Mouse (Mus musculus) olfactory bulb, adult 2 months (tissue): ENCODE results near the gene Tsku. TPM values are rescaled to one million over a fixed set of nuclear protein-coding genes. Genes with fewer than 3 reads are reported as not detected.

Experiments used
- H3K27ac ChIP-seq: fragments of 200-500 bp; 2 replicates; pipeline ENCODE4 v1.5.1; 2012; ENCODE audit warnings: low read depth, low read length; ENCODE audit not compliant: insufficient read depth
- H3K4me1 ChIP-seq: fragments of 200-500 bp; 2 replicates; pipeline ENCODE4 v1.6.1; 2012; ENCODE audit warnings: low read length; ENCODE audit not compliant: control insufficient read depth, insufficient read depth
- H3K4me3 ChIP-seq: fragments of 200-500 bp; 2 replicates; pipeline ENCODE4 v1.5.1; 2012; ENCODE audit warnings: mild to moderate bottlenecking, low read depth, low read length, moderate library complexity; ENCODE audit not compliant: insufficient read depth
- CTCF ChIP-seq: fragments of 200-500 bp; IDR thresholded peaks from 2 replicates; pipeline ENCODE4 v1.5.1; 2012; ENCODE audit warnings: low read depth, mild to moderate bottlenecking, low read length, moderate library complexity; ENCODE audit not compliant: insufficient read depth
- POLR2A ChIP-seq: fragments of 200-500 bp; IDR thresholded peaks from 2 replicates; pipeline ENCODE4 v1.6.1; 2012; ENCODE audit warnings: mild to moderate bottlenecking, low read depth, low read length, moderate library complexity; ENCODE audit not compliant: insufficient read depth
- WGBS: fragments of 180-500 bp; shearing (Covaris S2); methylation state at CpG from one replicate; pipeline ENCODE4 v1.1.7; 2018; 5-methylcytosine and 5-hydroxymethylcytosine counted together
- polyA plus RNA-seq: library from polyadenylated mRNA; stranded (reverse); fragments of >200 nt; gene quantifications from 2 replicates; pipeline ENCODE4 v1.2.4, GENCODE M21; 2012; ENCODE audit warnings: low replicate concordance; ENCODE audit not compliant: missing spikeins, insufficient read depth, insufficient read length

The Tsku gene
- polyA plus RNA-seq, 1 experiment, result not detected

DNA sequence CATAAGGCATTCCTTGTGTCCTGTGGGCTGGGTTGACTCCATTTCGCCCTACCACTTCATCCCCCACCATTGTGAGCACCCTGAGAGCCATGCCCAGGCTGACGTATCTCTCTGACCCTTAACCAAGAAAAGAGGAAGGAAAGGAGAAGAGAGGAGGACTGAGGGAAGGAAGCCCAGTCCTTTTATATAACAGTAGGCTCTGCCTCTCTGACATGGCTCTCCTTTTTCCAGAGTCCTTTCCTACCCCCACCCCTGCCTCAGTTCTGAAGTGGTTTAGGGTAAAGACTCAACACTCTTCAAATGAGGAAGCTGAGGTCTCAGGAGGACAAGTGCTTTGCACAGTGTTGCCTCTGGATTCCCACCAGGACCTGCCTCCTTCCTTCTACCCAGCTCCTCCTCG, 27.1 kb downstream of the Tsku start:
- no peak overlapping the region for H3K4me3 ChIP-seq
- no peak overlapping the region for H3K27ac ChIP-seq
- H3K4me1 ChIP-seq, result peaks cover 9% of the 10 kb centered on the region
- WGBS, result 95% methylated on average over 3 of the region's 3 CpGs
- TF ChIP-seq POLR2A, result no peak
- TF ChIP-seq CTCF, result no peak

DNA sequence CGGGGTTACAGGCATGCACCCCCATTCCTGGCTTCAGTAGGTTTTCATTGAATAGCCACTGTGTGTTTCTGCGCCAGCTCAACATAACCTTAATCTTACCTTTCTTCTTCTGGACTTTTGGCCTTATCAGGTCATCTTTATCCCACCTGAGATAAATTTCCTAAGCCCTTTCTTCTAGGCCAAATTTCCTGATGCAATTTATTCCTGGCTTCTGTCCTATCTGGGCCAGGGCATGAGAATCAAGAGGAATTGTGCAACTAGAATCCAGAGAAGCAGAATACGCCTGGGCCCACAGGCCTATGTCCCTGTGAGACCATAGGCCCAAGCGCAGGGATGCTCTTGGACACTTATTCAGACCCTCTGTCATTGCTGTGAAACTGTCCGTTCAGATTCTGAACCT, 27.6 kb downstream of the Tsku start:
- TF ChIP-seq CTCF (no peak), POLR2A (no peak)
- H3K4me3 ChIP-seq, result no peak overlapping the region
- H3K4me1 ChIP-seq, result peaks cover 9% of the 10 kb centered on the region
- WGBS, result over 99% methylated on average over 5 of the region's 5 CpGs
- H3K27ac ChIP-seq, result no peak overlapping the region

DNA sequence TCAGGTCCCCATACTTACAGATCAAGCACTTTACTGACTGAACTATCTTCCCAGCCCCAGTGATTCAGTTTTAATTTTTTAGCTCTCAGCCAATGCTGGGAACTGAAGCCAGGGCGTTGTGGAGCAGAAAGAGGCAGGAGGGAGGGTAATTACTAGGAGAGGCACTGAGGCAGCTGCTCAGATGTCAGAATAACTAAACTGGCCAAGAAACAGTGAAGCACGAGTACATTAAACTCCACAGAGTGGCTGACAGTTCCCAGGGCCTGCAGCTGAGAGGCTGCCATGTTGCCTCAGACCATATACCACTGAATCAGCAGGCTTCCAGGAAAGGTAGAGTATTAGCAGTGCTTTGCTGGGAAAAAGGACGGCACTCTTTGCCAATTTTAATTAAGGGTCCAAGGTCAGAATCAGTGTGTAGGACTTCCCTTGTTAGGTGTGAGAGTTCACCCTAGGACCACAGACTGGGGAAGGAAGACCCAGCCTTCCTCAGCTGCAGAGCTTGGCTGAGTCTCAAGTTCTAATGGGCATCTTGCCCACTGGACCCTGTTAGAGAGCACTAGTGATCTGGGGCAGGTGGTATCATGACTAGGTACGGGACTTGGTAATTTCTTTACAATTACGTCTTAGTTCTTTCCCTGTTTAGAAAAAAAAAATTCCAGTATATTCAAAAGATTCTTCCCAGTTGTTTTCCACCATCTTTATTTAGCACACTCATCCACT, 28.3 kb downstream of the Tsku start:
- 39% methylated on average over 5 of the region's 5 CpGs for WGBS
- no peak overlapping the region for H3K27ac ChIP-seq
- H3K4me3 ChIP-seq, result no peak overlapping the region
- H3K4me1 ChIP-seq, result peaks cover 9% of the 10 kb centered on the region
- TF ChIP-seq CTCF, result no peak
- no peak for TF ChIP-seq POLR2A

DNA sequence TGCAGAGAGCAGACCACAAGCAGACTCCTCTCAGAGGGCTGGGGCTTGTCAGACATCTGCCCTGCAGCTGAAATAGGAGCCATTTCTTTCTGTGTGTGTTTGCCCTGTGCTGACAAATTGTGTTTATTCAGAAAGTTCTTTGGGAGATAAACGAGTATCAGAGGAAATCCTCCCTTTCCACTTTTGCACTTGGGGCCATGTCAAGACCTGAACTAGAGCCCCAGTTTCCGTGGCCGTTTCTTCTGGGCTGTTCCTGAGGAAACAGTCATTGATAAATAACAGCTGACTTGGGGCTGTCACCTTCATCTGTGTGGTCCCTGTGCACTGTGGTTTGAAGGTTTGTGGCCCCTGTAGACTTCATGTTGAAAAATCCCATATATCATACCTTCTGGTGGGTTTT, 29.2 kb downstream of the Tsku start:
- TF ChIP-seq POLR2A, result no peak
- no peak for TF ChIP-seq CTCF
- H3K27ac ChIP-seq, result no peak overlapping the region
- H3K4me1 ChIP-seq, result peaks cover 9% of the 10 kb centered on the region
- no peak overlapping the region for H3K4me3 ChIP-seq
- 68% methylated on average over 3 of the region's 3 CpGs for WGBS

DNA sequence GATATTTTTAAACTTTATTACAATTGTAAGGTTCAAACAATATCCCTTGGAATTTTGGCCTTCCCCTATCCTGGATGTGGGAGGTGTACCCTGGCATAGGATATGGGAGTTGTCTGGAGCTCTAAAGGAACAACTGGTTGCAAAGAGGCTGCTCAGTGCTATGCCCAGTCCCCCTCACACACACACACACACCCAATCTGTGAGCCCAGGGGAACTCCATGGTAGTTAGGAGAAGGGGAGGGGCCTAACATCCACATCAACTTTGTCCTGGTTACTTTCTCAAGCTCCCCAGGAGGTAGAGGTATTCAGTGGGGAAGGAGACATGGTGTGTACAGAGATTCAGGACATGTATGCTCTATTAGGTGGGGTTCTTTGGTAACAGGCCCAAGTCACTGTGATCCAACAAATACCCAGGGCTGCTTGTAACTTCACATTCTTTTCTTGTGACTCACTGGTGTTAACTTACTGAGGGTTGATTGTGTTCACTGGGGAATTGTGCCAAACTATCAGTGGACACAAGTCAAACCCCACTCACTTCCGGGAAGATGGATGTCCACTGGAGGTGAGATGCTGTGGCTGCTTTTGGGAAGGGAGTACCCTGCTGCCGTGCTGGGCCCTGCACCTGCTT, 30.6 kb downstream of the Tsku start:
- Histone ChIP-seq H3K27ac (no peak overlapping the region), H3K4me3 (no peak overlapping the region), H3K4me1 (peaks cover 9% of the 10 kb centered on the region)
- TF ChIP-seq CTCF (no peak), POLR2A (no peak)
- WGBS, result 78% methylated on average over 2 of the region's 2 CpGs

DNA sequence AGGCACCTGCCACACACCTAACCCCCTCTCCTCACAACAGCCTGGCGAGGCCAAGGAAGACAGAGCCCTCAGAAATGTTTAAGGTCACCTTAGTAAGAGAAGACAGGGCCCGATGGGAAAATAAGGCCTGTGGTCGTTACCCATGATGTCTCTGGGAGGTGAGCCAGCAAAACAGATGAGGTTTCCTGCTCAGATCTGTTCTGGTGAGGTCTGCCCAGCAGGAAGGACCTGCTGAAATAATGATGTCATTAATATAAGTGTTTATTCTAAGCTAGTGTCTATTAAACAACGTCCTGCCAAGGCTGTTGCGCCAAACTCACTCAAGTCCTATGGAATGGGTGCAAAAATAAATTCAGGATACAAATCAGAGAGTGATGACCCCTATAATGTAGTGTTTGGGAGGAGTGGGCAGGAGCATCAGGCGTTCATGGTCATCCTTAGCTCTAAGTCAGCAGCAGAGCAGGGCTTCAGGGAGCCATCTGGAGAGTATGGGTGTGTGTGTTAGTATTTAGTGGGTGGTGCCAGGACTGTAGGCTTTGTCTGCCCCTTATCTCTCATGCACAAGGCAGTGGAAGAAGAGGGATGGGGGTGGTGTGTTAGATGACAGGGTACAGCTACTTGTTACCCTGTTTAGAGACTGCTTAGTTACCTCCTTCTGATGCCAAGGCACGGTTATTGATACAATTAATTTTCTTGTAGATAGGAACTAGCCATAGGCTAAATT, 31.3 kb downstream of the Tsku start:
- 74% methylated on average over 7 of the region's 7 CpGs for WGBS
- Histone ChIP-seq H3K4me3 (no peak overlapping the region), H3K27ac (no peak overlapping the region), H3K4me1 (peaks cover 9% of the 10 kb centered on the region)
- no peak for TF ChIP-seq CTCF

DNA sequence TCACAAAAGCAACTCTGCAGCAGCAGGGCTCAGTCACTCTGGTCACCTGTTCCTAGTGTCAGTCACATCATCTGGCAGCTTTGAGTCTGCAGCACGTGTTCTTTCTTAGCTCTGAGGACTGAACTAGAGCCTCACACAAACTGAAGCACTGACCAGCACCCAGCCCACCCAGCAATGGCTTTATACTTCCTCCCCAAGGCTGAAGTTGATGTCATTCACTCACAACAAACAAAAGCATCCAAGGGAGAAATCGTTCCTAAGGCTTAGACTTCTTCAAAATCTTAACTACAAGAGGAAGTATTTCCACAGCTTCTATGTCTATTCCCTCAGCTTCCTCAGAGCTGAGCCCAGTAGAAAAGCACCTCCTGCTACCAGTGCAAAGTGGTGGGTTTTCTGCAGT, 32.8 kb downstream of the Tsku start:
- TF ChIP-seq POLR2A (no peak), CTCF (no peak)
- no peak overlapping the region for H3K4me3 ChIP-seq
- peaks cover 9% of the 10 kb centered on the region for H3K4me1 ChIP-seq
- 64% methylated on average over 2 of the region's 2 CpGs for WGBS
- no peak overlapping the region for H3K27ac ChIP-seq

DNA sequence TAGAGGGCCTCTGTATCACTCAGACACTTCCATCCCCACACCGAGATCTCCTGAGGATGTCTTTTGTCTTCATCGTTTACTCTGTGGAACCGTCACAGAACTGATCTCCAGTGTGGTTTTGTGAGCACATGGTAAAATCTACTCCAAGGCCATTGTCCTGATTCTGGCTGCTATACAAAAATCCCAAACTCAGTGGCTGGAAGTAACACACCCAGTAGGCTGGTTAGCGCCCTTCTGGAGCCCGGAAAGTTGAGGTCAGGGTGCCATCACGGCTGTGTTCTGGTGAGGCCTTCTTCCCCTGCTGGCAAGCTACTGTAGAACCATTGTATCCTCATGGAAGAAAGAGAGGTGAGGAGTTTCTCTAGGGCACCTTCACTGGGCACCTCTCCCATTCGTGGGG, 35.1 kb downstream of the Tsku start:
- H3K27ac ChIP-seq, result no peak overlapping the region
- TF ChIP-seq CTCF (no peak), POLR2A (no peak)
- 79% methylated on average over 7 of the region's 7 CpGs for WGBS

DNA sequence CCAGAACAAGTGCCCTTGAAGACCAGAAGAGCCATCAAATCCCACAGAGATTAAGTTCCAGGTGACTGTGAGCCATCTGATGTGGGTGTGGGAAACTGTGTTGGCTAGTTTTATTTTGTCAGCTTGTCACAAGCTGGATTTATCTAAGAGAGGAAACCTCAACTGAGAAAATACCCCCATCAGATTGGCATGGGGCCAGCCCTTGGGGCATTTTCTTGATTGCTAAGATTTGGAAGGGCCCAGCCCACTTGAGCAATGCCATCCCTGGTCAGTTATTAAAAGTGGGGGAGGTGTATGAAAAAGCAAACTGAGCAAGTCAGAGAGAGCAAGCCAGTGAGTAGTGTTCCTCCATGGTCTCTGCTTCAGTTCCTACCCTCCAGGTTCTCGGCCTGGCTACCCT, 36.9 kb downstream of the Tsku start:
- Histone ChIP-seq H3K4me1 (no peaks in the 10 kb centered on the region), H3K4me3 (no peak overlapping the region), H3K27ac (no peak overlapping the region)
- 90% methylated on average over 1 of the region's 1 CpGs for WGBS
- TF ChIP-seq CTCF (no peak), POLR2A (no peak)

More for the DNA sequence above, 35.1 kb downstream of the Tsku start:
- H3K4me3 ChIP-seq, result no peak overlapping the region
- H3K4me1 ChIP-seq, result no peaks in the 10 kb centered on the region
